Mouse (Mus musculus) liver, postnatal 0 days (tissue): ENCODE measurements around the gene Ino80b.

Source experiments
- CTCF ChIP-seq: sonication (generic); IDR thresholded peaks from 2 replicates; pipeline ENCODE4 v1.5.1; 2016; ENCODE audit warnings: antibody characterized with exemption, low read depth
- EP300 ChIP-seq: IDR thresholded peaks from 2 replicates; pipeline ENCODE4 v1.6.1; 2016; ENCODE audit warnings: antibody characterized with exemption, low read depth, mild to moderate bottlenecking

DNA sequence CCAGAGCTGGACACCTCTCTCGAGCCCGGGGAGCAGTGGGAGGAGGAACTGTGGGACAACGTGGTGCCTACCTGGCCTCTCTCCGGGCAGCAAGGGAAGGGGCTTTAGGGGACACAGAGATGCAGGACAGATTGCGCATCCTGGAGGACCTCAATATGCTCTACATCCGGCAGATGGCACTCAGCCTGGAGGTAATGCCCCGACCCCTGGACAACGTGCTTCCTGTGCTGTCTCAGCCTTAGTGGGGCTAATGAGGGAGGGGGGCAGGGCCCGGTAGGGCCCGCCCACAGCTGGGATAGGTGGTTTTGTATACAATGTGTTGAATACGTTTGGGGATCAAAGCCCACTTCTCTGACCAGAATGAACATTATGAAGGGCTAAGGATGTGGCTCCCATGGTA lies 12.8 kb upstream of the Ino80b start:
- peak; percentile 22; the same call in 1 of the 2 replicates for TF ChIP-seq CTCF
- TF ChIP-seq EP300, result no peak
